Mouse (Mus musculus): ENCODE measurements around the gene Nqo1. TPM values are rescaled to one million over a fixed set of nuclear protein-coding genes. Genes with fewer than 3 reads are reported as not detected.

The Nqo1 gene
- polyA plus RNA-seq, 1 experiment: 9.7 TPM

GRCm38 (mm10) chr8:107439880-107440625, 37.0 kb upstream of the Nqo1 start:
- Histone ChIP-seq H3K27me3 (ENCODE audit: control insufficient read depth, insufficient read depth, low read length) (no peaks in the 10 kb centered on the region), H3K36me3 (ENCODE audit: control insufficient read depth, insufficient read depth, low read length) (no peaks in the 10 kb centered on the region), H3K4me3 (ENCODE audit: low read depth, low read length) (no peak overlapping the region), H3K4me1 (ENCODE audit: control insufficient read depth, insufficient read depth, insufficient read length, low read length) (peaks cover 9% of the 10 kb centered on the region; the same call in 1 of the 2 replicates), H3K27ac (ENCODE audit: insufficient read depth, low read depth, low read length) (no peak overlapping the region)
- TF ChIP-seq CTCF (IDR thresholded peaks at IDR 0.05; ENCODE audit: extremely low read depth, insufficient read length, insufficient replicate concordance, low read depth, low read length) (no peak), POLR2A (IDR thresholded peaks at IDR 0.05; ENCODE audit: low read depth, low read length) (no peak)
- WGBS: 61% methylated on average over 3 of the region's 3 CpGs

GRCm38 (mm10) chr8:107437711-107438110, 34.7 kb upstream of the Nqo1 start:
- peaks cover 9% of the 10 kb centered on the region; the same call in 1 of the 2 replicates for H3K4me1 ChIP-seq (ENCODE audit: control insufficient read depth, insufficient read depth, insufficient read length, low read length)
- H3K27ac ChIP-seq (ENCODE audit: insufficient read depth, low read depth, low read length): peak overlapping the region; percentile 39
- TF ChIP-seq POLR2A (IDR thresholded peaks at IDR 0.05; ENCODE audit: low read depth, low read length) (no peak), CTCF (IDR thresholded peaks at IDR 0.05; ENCODE audit: extremely low read depth, insufficient read length, insufficient replicate concordance, low read depth, low read length) (no peak)
- WGBS: 12% methylated on average over 2 of the region's 2 CpGs
- no peaks in the 10 kb centered on the region for H3K36me3 ChIP-seq (ENCODE audit: control insufficient read depth, insufficient read depth, low read length)
- H3K4me3 ChIP-seq (ENCODE audit: low read depth, low read length): no peak overlapping the region
- H3K27me3 ChIP-seq (ENCODE audit: control insufficient read depth, insufficient read depth, low read length): no peaks in the 10 kb centered on the region

GRCm38 (mm10) chr8:107436841-107437421, 33.9 kb upstream of the Nqo1 start:
- Histone ChIP-seq H3K36me3 (ENCODE audit: control insufficient read depth, insufficient read depth, low read length) (no peaks in the 10 kb centered on the region), H3K27me3 (ENCODE audit: control insufficient read depth, insufficient read depth, low read length) (no peaks in the 10 kb centered on the region), H3K4me3 (ENCODE audit: low read depth, low read length) (peak overlapping the region; percentile 99), H3K4me1 (ENCODE audit: control insufficient read depth, insufficient read depth, insufficient read length, low read length) (peaks cover 9% of the 10 kb centered on the region; the same call in 1 of the 2 replicates), H3K27ac (ENCODE audit: insufficient read depth, low read depth, low read length) (peak overlapping the region; percentile 96)
- 0% methylated on average over 16 of the region's 16 CpGs for WGBS
- TF ChIP-seq POLR2A (IDR thresholded peaks at IDR 0.05; ENCODE audit: low read depth, low read length) (no peak; the same call in 1 of the 2 replicates), CTCF (IDR thresholded peaks at IDR 0.05; ENCODE audit: extremely low read depth, insufficient read length, insufficient replicate concordance, low read depth, low read length) (no peak)

GRCm38 (mm10) chr8:107435962-107436831, 33.2 kb upstream of the Nqo1 start, which contains the start of gene Wwp2:
Wwp2 (plus strand) TSS chr8:107436365.
- under 1% methylated on average over 65 of the region's 81 CpGs for WGBS
- Histone ChIP-seq H3K27ac (ENCODE audit: insufficient read depth, low read depth, low read length) (peak within 1 kb of the TSS; percentile 96), H3K27me3 (ENCODE audit: control insufficient read depth, insufficient read depth, low read length) (no peaks in the 10 kb centered on the region), H3K4me3 (ENCODE audit: low read depth, low read length) (peak within 1 kb of the TSS; percentile 99), H3K4me1 (ENCODE audit: control insufficient read depth, insufficient read depth, insufficient read length, low read length) (peaks cover 9% of the 10 kb centered on the region; the same call in 1 of the 2 replicates), H3K36me3 (ENCODE audit: control insufficient read depth, insufficient read depth, low read length) (no peaks in the 10 kb centered on the region)
- peak; percentile 67 for TF ChIP-seq POLR2A (IDR thresholded peaks at IDR 0.05; ENCODE audit: low read depth, low read length)
- no peak for TF ChIP-seq CTCF (IDR thresholded peaks at IDR 0.05; ENCODE audit: extremely low read depth, insufficient read length, insufficient replicate concordance, low read depth, low read length)

GRCm38 (mm10) chr8:107435421-107435961, 32.5 kb upstream of the Nqo1 start:
- TF ChIP-seq CTCF (IDR thresholded peaks at IDR 0.05; ENCODE audit: extremely low read depth, insufficient read length, insufficient replicate concordance, low read depth, low read length) (no peak), POLR2A (IDR thresholded peaks at IDR 0.05; ENCODE audit: low read depth, low read length) (no peak)
- no peak overlapping the region for H3K4me3 ChIP-seq (ENCODE audit: low read depth, low read length)
- H3K36me3 ChIP-seq (ENCODE audit: control insufficient read depth, insufficient read depth, low read length): no peaks in the 10 kb centered on the region
- 17% methylated on average over 11 of the region's 11 CpGs for WGBS
- peak overlapping the region; percentile 20 for H3K27ac ChIP-seq (ENCODE audit: insufficient read depth, low read depth, low read length)
- no peaks in the 10 kb centered on the region for H3K27me3 ChIP-seq (ENCODE audit: control insufficient read depth, insufficient read depth, low read length)
- H3K4me1 ChIP-seq (ENCODE audit: control insufficient read depth, insufficient read depth, insufficient read length, low read length): peaks cover 9% of the 10 kb centered on the region; the same call in 1 of the 2 replicates

- no peaks in the 10 kb centered on the region for H3K27me3 ChIP-seq (ENCODE audit: control insufficient read depth, insufficient read depth, low read length)
- TF ChIP-seq POLR2A (IDR thresholded peaks at IDR 0.05; ENCODE audit: low read depth, low read length): no peak
- no peak for TF ChIP-seq CTCF (IDR thresholded peaks at IDR 0.05; ENCODE audit: extremely low read depth, insufficient read length, insufficient replicate concordance, low read depth, low read length)
- 71% methylated on average over 8 of the region's 8 CpGs for WGBS
- no peak overlapping the region for H3K27ac ChIP-seq (ENCODE audit: insufficient read depth, low read depth, low read length)
- no peaks in the 10 kb centered on the region for H3K36me3 ChIP-seq (ENCODE audit: control insufficient read depth, insufficient read depth, low read length)
- H3K4me1 ChIP-seq (ENCODE audit: control insufficient read depth, insufficient read depth, insufficient read length, low read length): peaks cover 2% of the 10 kb centered on the region; the same call in 1 of the 2 replicates
- no peak overlapping the region for H3K4me3 ChIP-seq (ENCODE audit: low read depth, low read length)
Observed at GRCm38 (mm10) chr8:107430821-107431220, 27.8 kb upstream of the Nqo1 start.
